Mouse (Mus musculus) stomach, embryonic 16.5 days (tissue): ENCODE results near the gene Mrpl2. TPM values are rescaled to one million over a fixed set of nuclear protein-coding genes. Genes with fewer than 3 reads are reported as not detected.
A peak's percentile ranks its signal among the peaks of the same experiment; 100 is the strongest.

Experiments used
- ATAC-seq: fragments of 200-750 bp; cut with Nextera tagmentation; 2 replicates; pipeline ENCODE4 v1.8.0; 2017; ENCODE audit warnings: moderate number of reproducible peaks, moderate TSS enrichment; ENCODE audit not compliant: insufficient read depth, low FRiP score
- H3K27ac ChIP-seq: fragments of 300-500 bp; sonication (generic); 2 replicates; pipeline ENCODE4 v1.5.1; 2014; ENCODE audit warnings: low read length
- H3K27me3 ChIP-seq: fragments of 300-500 bp; sonication (generic); 2 replicates; pipeline ENCODE4 v1.6.1; 2014; ENCODE audit warnings: low read length, control low read depth, mixed read lengths; ENCODE audit not compliant: control insufficient read depth, insufficient read depth
- H3K36me3 ChIP-seq: fragments of 300-500 bp; sonication (generic); 2 replicates; pipeline ENCODE4 v1.6.1; 2014; ENCODE audit warnings: low read length; ENCODE audit not compliant: control insufficient read depth, insufficient read depth
- H3K4me1 ChIP-seq: fragments of 300-500 bp; sonication (generic); 2 replicates; pipeline ENCODE4 v1.6.1; 2014; ENCODE audit warnings: low read length, control low read depth, mixed read lengths; ENCODE audit not compliant: control insufficient read depth, insufficient read depth
- H3K4me2 ChIP-seq: fragments of 300-500 bp; sonication (generic); 2 replicates; pipeline ENCODE4 v1.6.1; 2014; ENCODE audit warnings: low read depth, low read length, mixed read lengths
- H3K4me3 ChIP-seq: fragments of 300-500 bp; sonication (generic); replicated peaks from 2 replicates; pipeline ENCODE4 v1.5.1; 2014; ENCODE audit warnings: mild to moderate bottlenecking, low read length
- H3K9ac ChIP-seq: fragments of 300-500 bp; sonication (generic); 2 replicates; pipeline ENCODE4 v1.6.1; 2014; ENCODE audit warnings: low read length
- H3K9me3 ChIP-seq: fragments of 300-500 bp; sonication (generic); replicated peaks from 2 replicates; pipeline ENCODE4 v1.6.1; 2016; ENCODE audit warnings: low read length, control low read depth; ENCODE audit not compliant: control insufficient read depth
- WGBS: fragments of 180-500 bp; shearing (Covaris S2); extraction: QIAGEN DNeasy Blood & Tissue Kit; methylation state at CpG from one replicate; pipeline ENCODE4 v1.1.7; 2014; 5-methylcytosine and 5-hydroxymethylcytosine counted together
- polyA plus RNA-seq: library from polyadenylated mRNA; unstranded; fragments of >200 nt; fragmentation: Nextera tagmentation; extraction: Ambion mirVana; gene quantifications from 2 replicates; pipeline ENCODE4 v1.2.1, GENCODE M21; 2015

Mrpl2 gene
- polyA plus RNA-seq, 1 experiment from 2014 or later, result 99.9 TPM

DNA sequence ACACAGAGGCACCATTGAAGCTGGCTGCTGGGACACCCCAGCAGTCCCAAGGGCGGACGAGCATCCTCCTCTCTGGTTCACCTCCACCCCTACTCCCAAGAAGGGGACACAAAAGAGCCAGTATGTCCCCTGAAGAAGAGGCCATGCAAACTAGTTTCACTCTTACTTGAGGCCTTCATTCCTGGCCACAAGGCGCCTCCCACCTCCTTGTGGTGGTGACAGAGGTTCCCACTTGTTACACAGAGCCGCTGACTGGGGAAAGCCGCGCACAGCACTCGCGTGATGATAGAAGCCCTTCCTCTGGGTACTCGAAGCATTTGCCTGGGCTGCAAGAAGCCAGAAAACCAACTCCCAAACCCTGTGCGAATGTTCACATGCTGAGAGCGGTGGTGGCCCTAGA, 23.8 kb upstream of the Mrpl2 start:
- peak overlapping the region; percentile 81 for H3K27ac ChIP-seq
- H3K4me2 ChIP-seq, result no peak overlapping the region
- H3K9ac ChIP-seq, result peak overlapping the region; percentile 37; the same call in 1 of the 2 replicates
- no peaks in the 10 kb centered on the region for H3K9me3 ChIP-seq
- no peak overlapping the region for H3K4me3 ChIP-seq
- no peaks in the 10 kb centered on the region for H3K27me3 ChIP-seq
- ATAC-seq, result no peak
- WGBS, result 69% methylated on average over 11 of the region's 11 CpGs
- H3K36me3 ChIP-seq, result no peaks in the 10 kb centered on the region
- H3K4me1 ChIP-seq, result peaks cover 96% of the 10 kb centered on the region

DNA sequence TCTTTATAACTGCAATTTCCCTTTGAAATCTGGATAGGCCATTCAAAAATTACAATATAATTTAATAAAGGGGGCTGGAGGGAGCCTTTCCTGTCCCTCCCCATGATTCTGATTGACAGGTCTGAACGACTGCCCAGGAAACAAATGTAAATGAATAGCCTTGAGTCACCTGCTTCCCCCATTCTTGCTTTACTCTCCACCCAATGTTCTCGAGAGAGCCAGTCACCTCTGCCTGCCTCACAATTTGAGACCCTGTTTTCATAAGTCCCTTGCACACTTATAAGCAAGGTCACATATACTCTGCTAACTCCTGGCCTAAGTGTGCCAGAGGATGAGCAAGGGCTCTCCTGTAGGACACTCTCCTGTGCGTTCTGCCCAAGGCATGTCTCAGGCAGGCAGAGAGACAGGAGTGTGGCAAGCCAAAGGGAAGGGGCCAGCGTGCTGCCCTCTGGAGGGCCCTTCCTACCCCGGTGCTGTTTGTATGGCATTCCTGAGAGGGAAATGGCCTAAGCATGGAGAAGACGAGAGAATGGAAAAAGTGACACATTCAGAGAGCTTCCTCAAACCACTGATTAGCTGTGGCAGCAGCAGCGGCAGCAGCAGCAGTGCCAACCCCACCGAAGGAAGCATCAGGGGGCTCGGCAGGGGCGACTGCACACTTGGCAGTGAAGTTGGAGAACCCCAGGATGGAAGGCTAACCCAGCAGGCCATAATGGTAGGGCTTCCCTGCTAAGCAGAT, 22.0 kb upstream of the Mrpl2 start:
- ATAC-seq, result no peak
- Histone ChIP-seq H3K4me2 (peak overlapping the region; percentile 28), H3K9ac (peak overlapping the region; percentile 59), H3K27me3 (no peaks in the 10 kb centered on the region), H3K4me1 (peaks cover 83% of the 10 kb centered on the region), H3K27ac (peak overlapping the region; percentile 83), H3K36me3 (no peaks in the 10 kb centered on the region), H3K4me3 (no peak overlapping the region), H3K9me3 (no peaks in the 10 kb centered on the region)
- WGBS, result 23% methylated on average over 10 of the region's 10 CpGs

DNA sequence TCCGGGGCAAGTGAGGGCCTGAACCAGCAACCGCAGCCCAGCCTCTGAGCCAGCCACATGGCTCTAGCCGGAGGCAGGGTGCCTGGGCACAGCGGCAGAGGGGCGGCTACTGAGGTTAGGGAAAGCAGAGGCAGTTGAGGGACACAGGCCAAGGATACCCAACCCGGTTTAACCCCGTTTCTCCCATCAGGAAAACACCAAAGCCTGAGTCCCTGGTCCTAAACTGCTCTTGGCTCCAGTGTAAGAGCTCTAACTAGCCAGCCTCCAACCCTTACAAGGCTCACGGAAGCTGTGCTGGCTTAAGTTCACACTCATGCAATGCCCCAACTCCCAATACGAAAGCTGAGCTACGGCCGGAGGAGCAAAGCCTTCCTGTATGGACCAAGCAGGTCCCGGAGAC, 21.4 kb upstream of the Mrpl2 start:
- WGBS, result 65% methylated on average over 12 of the region's 12 CpGs
- ATAC-seq, result no peak
- peak overlapping the region; percentile 83 for H3K27ac ChIP-seq
- H3K4me3 ChIP-seq, result no peak overlapping the region
- H3K9ac ChIP-seq, result peak overlapping the region; percentile 59
- H3K9me3 ChIP-seq, result no peaks in the 10 kb centered on the region
- H3K4me1 ChIP-seq, result peaks cover 78% of the 10 kb centered on the region
- no peaks in the 10 kb centered on the region for H3K27me3 ChIP-seq
- no peaks in the 10 kb centered on the region for H3K36me3 ChIP-seq
- peak overlapping the region; percentile 28; the same call in 1 of the 2 replicates for H3K4me2 ChIP-seq

DNA sequence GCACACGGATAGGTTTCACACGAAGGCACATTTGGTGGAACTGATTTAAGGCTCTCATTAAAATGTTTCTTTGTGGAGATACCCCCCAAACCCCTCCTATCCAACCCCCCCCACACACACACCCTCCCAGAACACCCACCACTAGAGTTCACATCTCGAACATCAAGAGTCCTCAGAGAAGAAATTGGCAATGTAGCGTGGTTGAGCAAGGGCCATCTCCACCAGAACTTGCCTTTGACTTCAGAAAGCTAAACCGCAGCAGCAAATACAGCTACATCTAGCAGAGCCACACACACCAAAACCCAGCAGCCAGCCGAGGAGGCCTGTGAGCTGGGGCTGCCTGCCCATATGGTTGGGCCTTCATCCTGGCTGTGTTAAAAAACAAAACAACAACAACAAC, 18.6 kb upstream of the Mrpl2 start:
- Histone ChIP-seq H3K36me3 (peaks cover 5% of the 10 kb centered on the region; the same call in 1 of the 2 replicates), H3K27ac (peak overlapping the region; percentile 98; the same call in 1 of the 2 replicates), H3K4me2 (peak overlapping the region; percentile 64), H3K4me3 (peak overlapping the region; percentile 96), H3K27me3 (no peaks in the 10 kb centered on the region), H3K9me3 (no peaks in the 10 kb centered on the region), H3K9ac (peak overlapping the region; percentile 97), H3K4me1 (peaks cover 66% of the 10 kb centered on the region)
- ATAC-seq, result no peak
- 33% methylated on average over 6 of the region's 6 CpGs for WGBS

DNA sequence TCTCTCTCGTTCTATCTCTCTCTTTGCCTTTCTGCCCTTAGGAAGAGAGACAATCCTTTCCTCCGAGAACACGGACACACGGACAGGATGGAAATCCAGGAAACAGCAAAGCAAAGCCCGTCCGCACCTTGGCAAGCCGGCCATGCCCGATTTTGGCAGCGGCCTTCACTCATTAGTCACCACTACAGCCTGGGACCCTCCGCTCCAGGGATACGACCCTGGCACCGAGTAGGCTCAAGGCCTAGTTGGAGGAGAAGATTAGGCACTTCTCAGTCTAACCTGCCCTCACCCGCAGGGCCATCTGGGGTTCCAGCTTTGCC, 17.6 kb upstream of the Mrpl2 start:
- Histone ChIP-seq H3K27me3 (no peaks in the 10 kb centered on the region), H3K4me3 (peak overlapping the region; percentile 96)

DNA sequence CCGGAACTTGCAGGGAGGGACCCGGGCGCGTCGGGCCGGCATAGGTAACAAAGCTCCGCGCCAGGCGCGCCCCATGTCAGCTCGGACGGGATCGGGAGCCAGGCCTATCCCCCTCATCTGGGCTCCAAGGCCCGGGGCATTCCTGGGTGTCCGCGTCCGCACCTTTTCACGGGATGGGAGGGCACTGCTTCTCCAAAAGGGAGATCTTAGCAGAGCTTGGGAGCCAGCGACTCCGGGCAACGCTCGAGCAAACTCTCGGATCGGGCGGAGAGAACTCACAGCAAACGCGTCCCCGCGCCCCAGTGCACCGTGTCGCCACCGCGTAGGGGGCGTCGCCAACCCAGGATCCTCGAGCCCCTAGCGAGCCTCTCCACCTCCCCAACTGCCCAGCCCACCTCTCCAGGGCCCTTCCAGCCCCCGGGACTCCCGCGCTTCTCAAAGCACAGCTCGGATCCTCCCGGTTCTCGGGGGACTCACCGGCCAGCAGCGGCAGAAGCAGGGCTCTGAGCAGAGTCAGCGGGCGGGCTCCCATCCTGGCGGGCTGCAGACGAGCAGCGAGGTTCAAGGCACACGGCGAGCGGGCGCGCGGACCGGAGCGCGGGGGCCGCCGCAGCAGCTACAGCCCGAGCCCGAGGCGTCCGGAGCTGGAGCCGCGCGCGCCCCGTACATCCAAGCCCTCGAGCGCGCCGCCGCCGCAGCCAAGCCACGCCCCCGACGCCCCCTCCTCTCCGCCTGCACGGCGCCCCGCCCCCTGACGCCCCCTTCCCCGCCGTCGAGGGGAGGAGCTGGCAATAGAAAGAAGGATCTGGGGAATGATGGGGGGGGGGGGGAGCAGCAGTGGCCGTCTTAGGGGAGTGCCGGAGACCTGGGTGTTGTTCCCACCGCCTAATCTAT, 17.0 kb upstream of the Mrpl2 start, which contains the start of gene Ptk7:
Ptk7 (minus strand) TSS at position 714 of the 894 bp plus-strand sequence.
- no peaks in the 10 kb centered on the region for H3K27me3 ChIP-seq
- H3K36me3 ChIP-seq, result peaks cover 9% of the 10 kb centered on the region; the same call in 1 of the 2 replicates
- H3K4me3 ChIP-seq, result peak within 1 kb of the TSS; percentile 96
- H3K4me2 ChIP-seq, result peak within 1 kb of the TSS; percentile 64
- peak within 1 kb of the TSS; percentile 98 for H3K27ac ChIP-seq
- WGBS, result under 1% methylated on average over 80 of the region's 90 CpGs
- ATAC-seq, result peak; percentile 73
- no peaks in the 10 kb centered on the region for H3K9me3 ChIP-seq
- H3K4me1 ChIP-seq, result peaks cover 49% of the 10 kb centered on the region
- H3K9ac ChIP-seq, result peak within 1 kb of the TSS; percentile 97

More for the DNA sequence above, 17.6 kb upstream of the Mrpl2 start:
- Histone ChIP-seq H3K27ac (peak overlapping the region; percentile 98), H3K36me3 (peaks cover 9% of the 10 kb centered on the region; the same call in 1 of the 2 replicates), H3K9me3 (no peaks in the 10 kb centered on the region), H3K4me1 (peaks cover 55% of the 10 kb centered on the region), H3K9ac (peak overlapping the region; percentile 97), H3K4me2 (peak overlapping the region; percentile 64)
- no peak for ATAC-seq
- WGBS, result 0% methylated on average over 13 of the region's 13 CpGs

DNA sequence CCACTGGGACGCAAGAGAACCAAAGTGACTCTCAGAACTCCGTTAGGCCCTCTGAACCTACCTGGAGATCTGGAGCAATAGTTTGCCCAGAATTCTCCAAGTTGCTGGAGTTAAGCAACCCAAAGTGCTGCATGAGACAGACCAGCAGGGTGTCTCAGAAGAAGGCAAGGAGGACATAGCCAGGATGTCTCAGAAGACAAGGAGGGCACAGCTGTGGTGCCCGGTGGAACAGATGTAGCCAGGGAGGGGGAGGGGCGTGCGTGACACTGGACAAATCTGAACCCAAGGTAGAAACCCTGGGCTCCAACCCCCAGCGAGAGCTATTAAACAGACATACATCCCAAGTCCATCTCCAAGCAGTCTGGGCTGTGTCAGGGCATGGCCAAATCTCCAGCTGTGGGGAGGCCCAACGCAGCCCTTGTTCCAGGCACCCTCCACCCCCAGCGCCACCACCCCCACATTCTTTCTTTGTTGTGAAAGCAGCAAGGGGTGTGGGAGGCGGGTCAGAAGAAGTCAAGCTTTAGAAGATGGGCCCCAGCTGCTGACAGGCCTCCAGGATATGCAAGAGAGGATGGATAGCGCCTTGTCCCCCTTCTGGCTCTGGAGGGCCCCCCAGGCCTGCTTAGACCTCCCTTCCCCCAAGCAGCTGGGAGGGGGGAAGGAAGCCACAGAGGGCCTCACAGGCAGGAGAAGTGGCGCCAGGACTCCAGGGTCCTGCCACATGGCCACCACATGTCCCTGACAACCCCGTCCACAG, 16.2 kb upstream of the Mrpl2 start:
- H3K9me3 ChIP-seq, result no peaks in the 10 kb centered on the region
- peaks cover 41% of the 10 kb centered on the region for H3K4me1 ChIP-seq
- H3K27me3 ChIP-seq, result no peaks in the 10 kb centered on the region
- ATAC-seq, result peak; percentile 89
- peak overlapping the region; percentile 98 for H3K27ac ChIP-seq
- H3K36me3 ChIP-seq, result peaks cover 9% of the 10 kb centered on the region; the same call in 1 of the 2 replicates
- H3K4me3 ChIP-seq, result peak overlapping the region; percentile 96
- H3K9ac ChIP-seq, result peak overlapping the region; percentile 97
- 8% methylated on average over 12 of the region's 12 CpGs for WGBS
- peak overlapping the region; percentile 64 for H3K4me2 ChIP-seq

DNA sequence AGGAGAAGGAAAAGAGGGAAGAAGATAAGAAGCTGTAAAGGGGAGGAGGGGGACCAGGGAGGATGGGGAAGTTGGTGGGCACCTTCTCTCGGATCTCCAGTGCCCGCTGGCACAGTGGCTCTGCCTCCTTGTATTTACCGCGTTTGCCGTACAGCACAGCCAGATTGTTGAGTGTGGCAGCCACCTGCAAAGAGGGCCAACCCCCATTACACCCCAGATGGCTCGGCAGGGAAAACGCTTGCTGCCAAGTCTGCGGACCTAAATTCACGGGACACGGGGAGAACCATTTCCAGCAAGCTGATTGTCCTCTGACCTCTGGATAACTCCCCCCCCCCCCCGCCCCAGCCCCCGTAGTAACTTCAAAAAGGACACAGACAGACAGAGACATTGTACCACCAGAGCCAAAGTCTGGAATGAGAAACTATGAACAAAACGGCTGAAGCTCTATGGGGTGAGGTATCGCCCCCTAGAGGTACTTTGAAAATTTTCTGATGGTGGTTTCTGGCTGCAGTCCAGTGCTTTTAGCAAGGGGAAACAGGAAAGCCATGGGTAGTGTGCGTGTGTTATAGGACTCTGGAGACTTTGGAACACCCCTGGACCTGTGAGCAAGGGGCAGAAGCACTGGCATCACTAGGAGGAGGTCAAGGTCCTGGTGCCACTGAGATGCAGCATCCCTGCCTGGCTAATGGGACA, 9.1 kb upstream of the Mrpl2 start:
- Histone ChIP-seq H3K9me3 (no peaks in the 10 kb centered on the region), H3K27me3 (no peaks in the 10 kb centered on the region), H3K27ac (no peak overlapping the region), H3K4me2 (peak overlapping the region; percentile 38; the same call in 1 of the 2 replicates), H3K4me3 (no peak overlapping the region), H3K4me1 (0 out of 2 replicates have a peak, but pooled peaks cover 3% of the 10 kb centered on the region), H3K9ac (peak overlapping the region; percentile 43), H3K36me3 (peaks cover 14% of the 10 kb centered on the region; the same call in 1 of the 2 replicates)
- 20% methylated on average over 15 of the region's 15 CpGs for whole genome bisulfite sequencing
- peak; percentile 37; the same call in 1 of the 2 replicates for ATAC-seq
